Mouse (Mus musculus): ENCODE results near the gene Tmem141. TPM values are rescaled to one million over a fixed set of nuclear protein-coding genes. Genes with fewer than 3 reads are reported as not detected.

Gene Tmem141
- polyA plus RNA-seq, 2 experiments, result 9.4 to 9.8 TPM

DNA sequence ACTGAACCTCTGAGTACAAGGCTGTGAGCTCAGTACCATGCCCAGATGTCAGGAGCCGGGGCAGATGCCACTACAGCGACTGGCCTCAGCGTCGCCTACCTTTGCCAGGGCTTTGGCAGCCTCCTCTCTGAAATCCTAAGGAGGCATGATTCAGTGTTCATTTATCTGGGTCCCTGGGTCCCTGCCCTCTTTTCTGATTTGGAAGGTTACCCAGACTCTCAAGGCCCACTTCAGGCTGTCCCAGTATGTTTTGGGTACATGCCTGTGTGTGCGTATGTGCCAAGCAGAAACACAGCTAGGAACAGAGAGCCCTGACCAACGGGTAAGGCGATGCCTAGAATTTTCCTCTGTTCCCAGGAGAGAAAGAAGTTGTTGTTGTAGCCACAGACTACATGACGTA is 38.5 kb upstream of the Tmem141 start:
- WGBS (ENCODE audit: insufficient replicate concordance), result 77% methylated on average over 8 of the region's 8 CpGs

DNA sequence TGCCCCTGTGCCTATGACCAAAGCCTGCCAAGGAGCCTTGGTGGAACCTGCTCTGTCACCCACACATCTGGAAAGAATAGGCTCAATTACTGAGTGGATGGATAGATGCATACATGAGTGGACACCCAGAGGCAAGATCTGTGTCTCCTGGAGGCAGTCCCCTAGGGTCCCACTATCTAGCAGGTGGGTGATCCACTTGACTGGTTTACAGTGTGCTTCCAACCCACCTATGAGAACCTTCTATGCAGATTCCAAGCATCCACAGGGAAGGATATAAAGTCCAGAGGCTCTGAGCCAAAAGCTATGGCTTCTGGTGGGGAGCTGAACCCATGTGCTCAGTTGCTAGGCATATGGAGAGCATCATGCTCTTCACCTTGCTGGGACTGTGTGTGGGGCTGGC is 35.8 kb upstream of the Tmem141 start, which contains the start of gene Lcn5:
Gene Lcn5, plus strand, starts transcription at position 301 of the 400 bp plus-strand sequence.
- TF ChIP-seq EP300 (IDR thresholded peaks at IDR 0.05; ENCODE audit: low read depth), result no peak
- TF ChIP-seq CTCF (IDR thresholded peaks at IDR 0.05; ENCODE audit: low read depth), result no peak
- Histone ChIP-seq H3K9me3 (ENCODE audit: control insufficient read depth, low read length) (no peaks in the 10 kb centered on the region), H3K4me1 (replicated peaks; ENCODE audit: control insufficient read depth in 2 of 2, insufficient read depth in 2 of 2, low read length in 1 of 2) (no peaks in the 10 kb centered on the region), H3K4me2 (ENCODE audit: low read depth) (no peak within 1 kb of the TSS), H3K36me3 (replicated peaks; ENCODE audit: control insufficient read depth, insufficient read depth, low read depth) (no peaks in the 10 kb centered on the region), H3K9ac (replicated peaks) (no peak within 1 kb of the TSS), H3K27ac (no peak within 1 kb of the TSS), H3K4me3 (ENCODE audit: insufficient read depth in 1 of 2, low read depth in 2 of 2, low read length in 2 of 2) (no peak within 1 kb of the TSS), H3K27me3 (ENCODE audit: control insufficient read depth, insufficient read depth, low read length) (no peaks in the 10 kb centered on the region; the same call in 1 of the 2 replicates)
- ATAC-seq (ENCODE audit: insufficient read depth) (no peak), DNase-seq (ENCODE audit: low read depth in 3 of 3, low spot score in 3 of 3) (no peak)

More for the DNA sequence above, 38.5 kb upstream of the Tmem141 start:
- Histone ChIP-seq H3K27ac (no peak overlapping the region), H3K9me3 (ENCODE audit: control insufficient read depth, low read length) (no peaks in the 10 kb centered on the region), H3K9ac (replicated peaks) (no peak overlapping the region), H3K36me3 (replicated peaks; ENCODE audit: control insufficient read depth, insufficient read depth, low read depth) (no peaks in the 10 kb centered on the region), H3K4me1 (replicated peaks; ENCODE audit: control insufficient read depth in 2 of 2, insufficient read depth in 2 of 2, low read length in 1 of 2) (no peaks in the 10 kb centered on the region), H3K4me2 (ENCODE audit: low read depth) (no peak overlapping the region), H3K27me3 (ENCODE audit: control insufficient read depth, insufficient read depth, low read length) (no peaks in the 10 kb centered on the region), H3K4me3 (ENCODE audit: insufficient read depth in 1 of 2, low read depth in 2 of 2, low read length in 2 of 2) (no peak overlapping the region)
- DNase-seq (ENCODE audit: low read depth in 3 of 3, low spot score in 3 of 3) (no peak), ATAC-seq (ENCODE audit: insufficient read depth) (no peak)
- TF ChIP-seq CTCF (IDR thresholded peaks at IDR 0.05; ENCODE audit: low read depth), result no peak
- TF ChIP-seq EP300 (IDR thresholded peaks at IDR 0.05; ENCODE audit: low read depth), result no peak

DNA sequence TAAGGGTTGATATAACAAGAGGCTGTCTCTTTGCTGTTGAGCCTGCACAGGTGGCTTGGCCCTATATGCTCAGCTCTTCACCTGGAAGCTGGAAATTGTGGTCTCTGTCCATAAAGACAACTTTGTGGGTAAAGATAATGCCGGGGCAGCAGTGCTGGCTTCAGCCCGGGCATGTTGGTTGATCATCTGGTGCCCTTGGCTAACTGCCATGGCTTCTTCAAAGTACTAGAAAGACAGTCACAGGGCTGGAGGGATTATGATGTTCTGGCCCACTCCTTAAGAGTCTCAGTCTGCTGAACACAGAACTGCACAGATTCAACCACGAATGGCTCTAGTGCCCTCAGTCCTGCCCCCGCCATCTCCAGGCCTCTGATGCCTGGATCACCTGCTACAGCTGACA is 35.4 kb upstream of the Tmem141 start:
- DNase-seq (ENCODE audit: low read depth in 3 of 3, low spot score in 3 of 3), result no peak
- Histone ChIP-seq H3K27ac (no peak overlapping the region), H3K4me2 (ENCODE audit: low read depth) (no peak overlapping the region), H3K36me3 (replicated peaks; ENCODE audit: control insufficient read depth, insufficient read depth, low read depth) (no peaks in the 10 kb centered on the region), H3K27me3 (ENCODE audit: control insufficient read depth, insufficient read depth, low read length) (no peaks in the 10 kb centered on the region; the same call in 1 of the 2 replicates), H3K9ac (replicated peaks) (no peak overlapping the region), H3K4me3 (ENCODE audit: insufficient read depth in 1 of 2, low read depth in 2 of 2, low read length in 2 of 2) (no peak overlapping the region), H3K9me3 (ENCODE audit: control insufficient read depth, low read length) (no peaks in the 10 kb centered on the region), H3K4me1 (replicated peaks; ENCODE audit: control insufficient read depth in 2 of 2, insufficient read depth in 2 of 2, low read length in 1 of 2) (no peaks in the 10 kb centered on the region)
- TF ChIP-seq EP300 (IDR thresholded peaks at IDR 0.05; ENCODE audit: low read depth) (no peak), CTCF (IDR thresholded peaks at IDR 0.05; ENCODE audit: low read depth) (no peak)
- WGBS (ENCODE audit: insufficient replicate concordance), result 64% methylated on average over 4 of the region's 4 CpGs
- ATAC-seq (ENCODE audit: insufficient read depth), result no peak

DNA sequence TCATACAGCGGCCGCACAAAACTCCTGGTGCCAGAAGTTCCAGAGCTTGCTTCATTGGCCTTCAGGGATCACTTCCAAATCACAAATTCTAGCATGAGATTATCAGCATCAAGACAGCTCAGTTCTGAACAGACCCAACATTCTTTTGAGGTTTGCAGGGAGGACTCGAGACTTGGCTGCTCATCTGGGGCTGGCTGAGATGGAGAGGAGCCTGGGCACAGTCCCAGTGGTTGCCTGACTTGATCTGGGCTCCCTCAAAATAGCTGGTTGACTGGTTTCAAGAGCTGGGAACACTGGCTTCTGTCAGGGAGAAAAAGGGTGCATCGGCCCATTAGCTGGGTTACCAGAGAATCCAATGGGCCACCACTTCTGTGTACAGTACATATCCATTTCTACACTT is 34.9 kb upstream of the Tmem141 start:
- 56% methylated on average over 4 of the region's 4 CpGs for WGBS (ENCODE audit: insufficient replicate concordance)
- no peak overlapping the region for H3K27ac ChIP-seq
- no peak overlapping the region for H3K4me2 ChIP-seq (ENCODE audit: low read depth)
- H3K27me3 ChIP-seq (ENCODE audit: control insufficient read depth, insufficient read depth, low read length), result no peaks in the 10 kb centered on the region; the same call in 1 of the 2 replicates
- TF ChIP-seq EP300 (IDR thresholded peaks at IDR 0.05; ENCODE audit: low read depth) (no peak), CTCF (IDR thresholded peaks at IDR 0.05; ENCODE audit: low read depth) (no peak)
- H3K4me3 ChIP-seq (ENCODE audit: insufficient read depth in 1 of 2, low read depth in 2 of 2, low read length in 2 of 2), result no peak overlapping the region
- no peaks in the 10 kb centered on the region for H3K36me3 ChIP-seq (replicated peaks; ENCODE audit: control insufficient read depth, insufficient read depth, low read depth)
- H3K9me3 ChIP-seq (ENCODE audit: control insufficient read depth, low read length), result no peaks in the 10 kb centered on the region
- no peaks in the 10 kb centered on the region for H3K4me1 ChIP-seq (replicated peaks; ENCODE audit: control insufficient read depth in 2 of 2, insufficient read depth in 2 of 2, low read length in 1 of 2)
- no peak overlapping the region for H3K9ac ChIP-seq (replicated peaks)
- no peak for DNase-seq (ENCODE audit: low read depth in 3 of 3, low spot score in 3 of 3)
- ATAC-seq (ENCODE audit: insufficient read depth), result no peak

DNA sequence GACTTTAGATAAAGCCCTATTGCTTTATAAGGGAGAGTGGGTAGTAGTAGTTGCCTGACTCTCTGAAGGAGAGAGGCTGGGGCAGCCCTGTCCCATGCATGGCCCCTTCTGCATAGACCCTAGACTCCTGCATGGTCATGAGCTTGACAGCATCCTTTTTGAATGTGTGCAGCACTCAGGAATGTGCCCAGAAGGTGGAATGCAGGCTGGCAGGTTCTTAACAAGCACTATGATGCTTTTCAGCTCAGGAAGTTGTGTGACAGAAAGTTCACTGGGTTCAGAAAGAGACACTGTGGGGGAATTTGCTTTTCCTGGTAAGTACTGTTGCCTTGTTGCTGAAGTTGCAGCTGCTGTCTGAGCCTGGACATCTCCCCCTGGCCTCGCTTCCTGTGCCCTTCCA is 32.7 kb upstream of the Tmem141 start:
- ATAC-seq (ENCODE audit: insufficient read depth), result no peak
- Histone ChIP-seq H3K4me2 (ENCODE audit: low read depth) (no peak overlapping the region), H3K4me3 (ENCODE audit: insufficient read depth in 1 of 2, low read depth in 2 of 2, low read length in 2 of 2) (no peak overlapping the region), H3K27me3 (ENCODE audit: control insufficient read depth, insufficient read depth, low read length) (no peaks in the 10 kb centered on the region; the same call in 1 of the 2 replicates), H3K4me1 (replicated peaks; ENCODE audit: control insufficient read depth in 2 of 2, insufficient read depth in 2 of 2, low read length in 1 of 2) (no peaks in the 10 kb centered on the region), H3K27ac (no peak overlapping the region), H3K9ac (replicated peaks) (no peak overlapping the region), H3K9me3 (ENCODE audit: control insufficient read depth, low read length) (no peaks in the 10 kb centered on the region), H3K36me3 (replicated peaks; ENCODE audit: control insufficient read depth, insufficient read depth, low read depth) (no peaks in the 10 kb centered on the region)
- no peak for DNase-seq (ENCODE audit: low read depth in 3 of 3, low spot score in 3 of 3)
- no peak for TF ChIP-seq EP300 (IDR thresholded peaks at IDR 0.05; ENCODE audit: low read depth)
- TF ChIP-seq CTCF (IDR thresholded peaks at IDR 0.05; ENCODE audit: low read depth), result no peak
- 28% methylated on average over 1 of the region's 1 CpGs for WGBS (ENCODE audit: insufficient replicate concordance)

Measured in liver, embryonic 14.5 days (tissue).